Mouse (Mus musculus) intestine, embryonic 16.5 days (tissue): Measurements from ENCODE around the gene Aagab. TPM values are rescaled to one million over a fixed set of nuclear protein-coding genes. Genes with fewer than 3 reads are reported as not detected.

Experiments used
- ATAC-seq: fragments of 200-750 bp; cut with Nextera tagmentation; 2 replicates; pipeline ENCODE4 v1.8.0; 2017; ENCODE audit warnings: moderate TSS enrichment, moderate library complexity
- H3K27ac ChIP-seq: fragments of 300-500 bp; sonication (generic); 2 replicates; pipeline ENCODE4 v1.5.1; 2014; ENCODE audit warnings: mild to moderate bottlenecking, low read length
- H3K27me3 ChIP-seq: fragments of 300-500 bp; sonication (generic); replicated peaks from 2 replicates; pipeline ENCODE4 v1.6.1; 2014; ENCODE audit warnings: low read length, control low read depth, mixed read lengths; ENCODE audit not compliant: control insufficient read depth, insufficient read depth
- H3K36me3 ChIP-seq: fragments of 300-500 bp; sonication (generic); 2 replicates; pipeline ENCODE4 v1.6.1; 2014; ENCODE audit warnings: low read length, control low read depth; ENCODE audit not compliant: control insufficient read depth, insufficient read depth
- H3K4me1 ChIP-seq: fragments of 300-500 bp; sonication (generic); 2 replicates; pipeline ENCODE4 v1.6.1; 2014; ENCODE audit warnings: low read length, control low read depth, mixed read lengths; ENCODE audit not compliant: control insufficient read depth, insufficient read depth
- H3K4me2 ChIP-seq: fragments of 300-500 bp; sonication (generic); 2 replicates; pipeline ENCODE4 v1.6.1; 2014; ENCODE audit warnings: low read depth, low read length, control low read depth
- H3K4me3 ChIP-seq: fragments of 300-500 bp; sonication (generic); 2 replicates; pipeline ENCODE4 v1.5.1; 2014; ENCODE audit warnings: mild to moderate bottlenecking, low read length
- H3K9ac ChIP-seq: fragments of 300-500 bp; sonication (generic); 2 replicates; pipeline ENCODE4 v1.6.1; 2014; ENCODE audit warnings: low read depth, low read length
- H3K9me3 ChIP-seq: fragments of 300-500 bp; sonication (generic); 2 replicates; pipeline ENCODE4 v1.6.1; 2016; ENCODE audit warnings: low read length, control low read depth; ENCODE audit not compliant: control insufficient read depth
- WGBS: fragments of 180-500 bp; shearing (Covaris S2); extraction: QIAGEN DNeasy Blood & Tissue Kit; methylation state at CpG from one replicate; pipeline ENCODE4 v1.1.7; 2014; 5-methylcytosine and 5-hydroxymethylcytosine counted together
- polyA plus RNA-seq: library from polyadenylated mRNA; unstranded; fragments of >200 nt; fragmentation: Nextera tagmentation; extraction: Ambion mirVana; gene quantifications from 2 replicates; pipeline ENCODE4 v1.2.1, GENCODE M21; 2015

Gene Aagab
- polyA plus RNA-seq, 1 experiment from 2014 or later: 27.8 TPM

DNA sequence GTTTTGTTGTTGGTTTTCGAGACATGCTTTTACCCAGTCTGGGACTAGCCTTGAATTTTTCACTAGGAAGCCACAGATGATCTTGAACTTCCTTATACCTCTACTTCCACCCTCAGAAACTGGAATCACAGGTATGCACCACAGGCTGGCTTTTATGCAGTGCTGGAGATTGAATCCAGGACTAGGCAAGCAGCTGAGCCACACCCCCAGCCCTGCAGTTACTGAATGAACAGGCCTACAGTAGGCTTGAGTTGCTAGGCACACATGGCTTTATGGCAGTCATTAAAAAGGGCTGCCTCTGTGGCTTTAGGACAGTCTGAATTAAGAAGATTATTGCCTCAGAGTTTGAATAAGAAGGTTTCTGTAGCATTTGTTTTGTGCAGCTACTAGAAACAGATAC lies 7.4 kb upstream of the Aagab start:
- no peak overlapping the region for H3K4me2 ChIP-seq
- no peaks in the 10 kb centered on the region for H3K27me3 ChIP-seq
- no peaks in the 10 kb centered on the region for H3K36me3 ChIP-seq
- 83% methylated on average over 1 of the region's 1 CpGs for WGBS
- H3K9me3 ChIP-seq: no peaks in the 10 kb centered on the region
- no peaks in the 10 kb centered on the region for H3K4me1 ChIP-seq
- no peak overlapping the region for H3K4me3 ChIP-seq
- peak; percentile 88 for ATAC-seq
- H3K9ac ChIP-seq: no peak overlapping the region
- H3K27ac ChIP-seq: no peak overlapping the region

DNA sequence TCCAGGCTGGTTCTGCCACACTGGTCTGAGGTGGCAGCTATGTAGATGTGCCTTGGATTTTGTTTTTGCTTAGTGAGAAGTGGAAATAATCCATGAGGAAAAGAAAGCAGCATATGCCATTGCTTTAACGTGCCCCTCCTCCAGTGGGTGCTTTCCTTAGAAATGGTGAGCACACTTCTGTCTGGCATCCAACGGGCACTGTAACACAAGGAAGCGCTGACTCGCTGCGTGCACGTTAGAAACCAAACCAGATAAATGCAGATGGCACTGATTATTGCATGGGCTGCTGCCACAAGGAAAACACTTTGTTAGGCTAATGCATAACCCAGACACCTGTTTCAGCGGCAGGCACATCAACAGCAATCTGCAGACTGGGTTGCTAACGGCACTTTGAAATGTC lies 6.8 kb upstream of the Aagab start:
- Histone ChIP-seq H3K9ac (no peak overlapping the region), H3K27me3 (no peaks in the 10 kb centered on the region), H3K4me3 (no peak overlapping the region), H3K4me1 (no peaks in the 10 kb centered on the region), H3K36me3 (no peaks in the 10 kb centered on the region), H3K9me3 (no peaks in the 10 kb centered on the region), H3K4me2 (no peak overlapping the region), H3K27ac (no peak overlapping the region)
- ATAC-seq: no peak
- WGBS: 79% methylated on average over 8 of the region's 8 CpGs

DNA sequence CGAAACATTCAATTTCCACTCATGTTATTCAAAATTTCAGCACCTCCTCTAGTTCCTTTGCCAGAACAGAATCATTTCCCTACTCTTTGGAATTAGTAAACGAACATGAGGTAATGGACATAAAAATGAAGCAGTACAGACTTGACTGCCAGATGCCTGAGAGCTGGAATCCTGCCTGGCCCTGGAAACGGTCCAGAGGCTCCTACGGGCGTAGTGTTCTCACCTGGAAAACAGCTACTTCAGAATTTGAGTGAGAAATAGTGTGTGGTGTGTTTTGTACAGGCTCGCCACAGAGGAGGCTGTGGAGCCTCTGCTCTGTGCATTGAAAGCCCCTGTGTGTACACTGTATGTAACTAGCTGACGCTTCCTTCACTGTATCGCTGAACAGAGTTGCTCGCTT lies 5.8 kb upstream of the Aagab start:
- H3K9ac ChIP-seq: no peak overlapping the region
- no peak overlapping the region for H3K4me2 ChIP-seq
- no peaks in the 10 kb centered on the region for H3K9me3 ChIP-seq
- no peak overlapping the region for H3K4me3 ChIP-seq
- WGBS: 65% methylated on average over 9 of the region's 9 CpGs
- no peaks in the 10 kb centered on the region for H3K36me3 ChIP-seq
- no peak for ATAC-seq
- H3K27ac ChIP-seq: no peak overlapping the region
- H3K27me3 ChIP-seq: no peaks in the 10 kb centered on the region
- H3K4me1 ChIP-seq: no peaks in the 10 kb centered on the region

DNA sequence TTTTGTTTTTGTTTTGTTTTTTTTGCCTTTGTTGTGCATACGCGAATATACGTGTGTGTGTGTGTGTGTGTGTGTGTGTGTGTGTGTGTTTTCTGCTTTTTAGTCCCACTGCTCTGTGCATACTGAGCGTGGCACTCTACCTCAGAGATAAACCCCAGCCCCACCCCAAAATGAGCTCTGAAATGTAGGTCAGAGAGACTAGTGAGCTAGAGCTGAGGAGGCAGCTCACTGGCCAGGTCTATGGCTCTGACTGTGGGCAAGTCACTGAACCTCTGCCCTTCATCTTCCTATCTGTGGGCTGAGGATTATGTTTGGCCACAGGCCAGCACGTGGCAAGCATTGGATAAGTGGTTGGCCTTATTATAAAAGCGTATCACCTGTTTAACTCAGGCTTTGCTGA lies 1.4 kb downstream of the Aagab start:
- H3K27me3 ChIP-seq: no peaks in the 10 kb centered on the region
- no peak overlapping the region for H3K27ac ChIP-seq
- peaks cover 11% of the 10 kb centered on the region for H3K4me1 ChIP-seq
- H3K4me3 ChIP-seq: no peak overlapping the region
- H3K4me2 ChIP-seq: peak overlapping the region; percentile 54
- ATAC-seq: peak; percentile 43; the same call in 1 of the 2 replicates
- H3K9me3 ChIP-seq: no peaks in the 10 kb centered on the region
- no peak overlapping the region for H3K9ac ChIP-seq
- 48% methylated on average over 6 of the region's 6 CpGs for WGBS
- H3K36me3 ChIP-seq: no peaks in the 10 kb centered on the region

DNA sequence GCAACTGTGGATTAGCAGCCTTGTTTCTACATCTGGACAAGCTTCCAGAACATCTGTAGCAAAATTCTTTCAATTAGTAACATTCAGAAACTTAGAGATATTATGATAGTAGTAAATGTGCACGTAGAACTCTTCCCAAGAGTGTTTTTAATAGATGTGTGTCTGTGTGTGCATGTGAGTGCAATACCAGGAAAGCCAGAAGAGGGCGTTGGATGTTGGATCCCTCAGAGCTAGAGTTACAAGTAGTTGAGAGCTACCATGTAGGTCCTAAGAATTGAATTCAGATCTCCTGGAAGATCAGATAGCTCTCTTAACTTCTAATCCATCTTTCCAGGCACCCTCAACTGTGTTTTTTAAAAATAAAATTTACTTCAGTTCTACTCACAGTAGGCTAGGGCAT lies 4.1 kb downstream of the Aagab start:
- Histone ChIP-seq H3K27me3 (no peaks in the 10 kb centered on the region), H3K4me2 (no peak overlapping the region), H3K27ac (no peak overlapping the region), H3K4me3 (no peak overlapping the region), H3K4me1 (peaks cover 21% of the 10 kb centered on the region), H3K36me3 (no peaks in the 10 kb centered on the region), H3K9me3 (no peaks in the 10 kb centered on the region), H3K9ac (no peak overlapping the region)
- 72% methylated on average over 2 of the region's 2 CpGs for WGBS
- no peak for ATAC-seq

DNA sequence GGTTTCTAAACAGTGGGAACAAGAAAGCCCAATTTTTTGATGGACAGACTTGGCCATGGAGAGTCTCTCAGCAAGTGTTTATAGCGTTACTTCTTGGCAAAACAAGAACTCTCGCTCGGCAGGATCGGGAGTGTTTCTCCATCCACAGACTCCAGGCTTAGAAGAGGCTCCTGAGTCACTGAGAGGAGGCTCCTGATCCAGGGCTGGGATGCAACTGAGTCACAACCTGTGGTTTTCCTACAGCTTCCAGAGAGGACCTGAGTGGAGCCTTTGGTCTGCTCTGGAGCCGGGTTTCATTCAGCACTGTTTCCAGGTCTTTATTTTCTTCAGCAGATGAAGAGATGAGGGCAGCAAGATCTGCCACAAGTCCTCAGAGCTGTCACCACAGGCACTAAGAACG lies 5.5 kb downstream of the Aagab start:
- Histone ChIP-seq H3K36me3 (no peaks in the 10 kb centered on the region), H3K4me1 (peaks cover 29% of the 10 kb centered on the region), H3K4me3 (no peak overlapping the region), H3K4me2 (no peak overlapping the region), H3K27ac (no peak overlapping the region), H3K9me3 (no peaks in the 10 kb centered on the region), H3K27me3 (no peaks in the 10 kb centered on the region), H3K9ac (no peak overlapping the region)
- 82% methylated on average over 6 of the region's 6 CpGs for WGBS
- no peak for ATAC-seq

DNA sequence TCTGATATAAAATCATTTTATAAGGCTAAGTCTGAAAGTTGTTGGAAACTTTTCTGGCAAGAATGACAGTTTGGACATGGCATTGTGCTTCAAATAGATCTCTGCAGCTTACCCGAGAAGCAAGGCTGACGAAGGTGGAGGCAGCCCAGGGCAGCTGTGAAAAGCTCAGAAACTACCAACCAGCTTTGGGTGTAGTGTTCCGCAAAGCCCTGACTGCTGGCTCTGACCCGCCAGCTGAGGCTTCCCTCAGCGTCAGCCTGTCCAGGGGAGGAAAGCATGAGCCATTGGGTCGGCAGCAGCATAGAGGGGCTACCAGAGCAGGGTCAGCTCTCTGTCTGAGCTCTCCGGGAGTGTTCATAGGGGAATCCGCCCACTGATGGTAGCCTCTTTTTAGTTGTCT lies 6.8 kb downstream of the Aagab start:
- Histone ChIP-seq H3K27ac (no peak overlapping the region), H3K9me3 (no peaks in the 10 kb centered on the region), H3K4me2 (no peak overlapping the region), H3K36me3 (no peaks in the 10 kb centered on the region), H3K9ac (no peak overlapping the region), H3K4me1 (peaks cover 30% of the 10 kb centered on the region), H3K4me3 (no peak overlapping the region), H3K27me3 (no peaks in the 10 kb centered on the region)
- no peak for ATAC-seq
- WGBS: 73% methylated on average over 8 of the region's 8 CpGs

DNA sequence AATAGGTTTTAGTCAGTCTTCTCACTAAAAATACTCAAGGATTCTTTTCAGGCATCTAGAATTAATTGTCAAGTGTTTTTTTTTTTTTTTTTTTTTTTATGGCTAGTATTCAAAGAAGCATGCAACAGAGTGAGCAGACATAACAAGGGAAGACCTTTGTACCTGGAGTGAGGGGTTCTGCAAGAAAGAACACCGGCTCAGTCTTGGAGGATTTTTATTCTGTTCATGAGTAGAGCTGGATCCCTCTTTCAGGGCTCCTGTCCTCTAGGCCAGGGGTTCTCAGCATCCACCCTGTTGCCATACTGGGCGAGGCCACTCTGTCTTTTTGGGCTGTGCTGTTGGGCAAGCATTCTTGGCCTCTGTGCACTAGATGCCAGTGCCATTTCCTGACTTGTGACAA lies 7.3 kb downstream of the Aagab start:
- Histone ChIP-seq H3K4me2 (no peak overlapping the region), H3K9ac (no peak overlapping the region), H3K4me1 (peaks cover 34% of the 10 kb centered on the region), H3K27me3 (no peaks in the 10 kb centered on the region), H3K9me3 (no peaks in the 10 kb centered on the region), H3K4me3 (no peak overlapping the region), H3K36me3 (no peaks in the 10 kb centered on the region), H3K27ac (no peak overlapping the region)
- no peak for ATAC-seq
- WGBS: 77% methylated on average over 2 of the region's 2 CpGs

DNA sequence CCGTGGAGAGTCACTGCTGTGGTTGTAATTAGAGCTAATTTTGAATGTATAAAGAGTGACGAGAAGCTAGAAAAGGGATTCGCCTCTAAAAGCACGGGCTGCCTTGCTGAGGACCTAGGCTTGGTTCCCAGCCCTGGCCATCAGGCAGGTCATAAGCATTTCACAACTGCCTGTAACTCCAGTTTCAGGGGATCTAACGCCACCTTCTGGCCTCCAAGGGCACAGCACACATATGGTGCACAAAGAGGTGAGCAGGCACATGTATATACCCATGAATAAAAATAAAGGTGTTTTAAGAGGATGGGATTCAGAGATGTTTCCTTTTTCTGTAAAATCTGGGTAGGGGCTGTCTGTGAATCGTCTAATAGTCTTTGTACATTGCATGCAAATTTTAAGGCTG lies 7.8 kb downstream of the Aagab start:
- H3K9me3 ChIP-seq: no peaks in the 10 kb centered on the region
- WGBS: 85% methylated on average over 6 of the region's 6 CpGs
- no peaks in the 10 kb centered on the region for H3K36me3 ChIP-seq
- no peaks in the 10 kb centered on the region for H3K27me3 ChIP-seq
- ATAC-seq: no peak
- H3K27ac ChIP-seq: no peak overlapping the region
- no peak overlapping the region for H3K4me3 ChIP-seq
- H3K4me2 ChIP-seq: no peak overlapping the region
- no peak overlapping the region for H3K9ac ChIP-seq
- H3K4me1 ChIP-seq: peaks cover 35% of the 10 kb centered on the region

DNA sequence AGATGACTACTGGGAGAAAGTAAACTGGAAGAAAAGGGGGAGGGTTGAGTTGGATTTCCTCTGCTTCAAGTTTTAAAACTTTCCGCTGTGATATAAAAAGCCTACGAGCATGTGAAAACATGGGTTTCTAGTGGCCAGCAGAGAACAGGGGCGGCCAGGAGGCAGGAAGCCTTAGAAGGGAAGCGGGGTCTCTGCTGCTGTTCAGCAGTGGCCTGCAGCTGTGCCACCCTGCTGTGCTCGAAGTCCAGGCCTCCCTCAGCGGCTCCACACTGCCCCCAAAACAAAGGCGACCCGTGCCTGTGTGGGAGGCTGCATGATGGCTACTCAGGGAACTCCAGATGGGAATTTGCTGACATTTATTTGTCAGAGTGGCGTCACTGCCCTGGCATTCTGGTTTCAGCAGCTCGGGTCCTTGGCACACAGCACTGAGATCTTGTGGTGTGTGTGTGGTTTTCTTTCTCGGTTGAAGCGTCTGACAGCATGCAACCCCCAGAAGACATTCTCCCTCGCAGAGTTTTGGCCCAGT lies 8.4 kb downstream of the Aagab start:
- Histone ChIP-seq H3K9me3 (no peaks in the 10 kb centered on the region), H3K36me3 (no peaks in the 10 kb centered on the region), H3K27me3 (no peaks in the 10 kb centered on the region), H3K4me1 (peaks cover 35% of the 10 kb centered on the region), H3K9ac (peak overlapping the region; percentile 40; the same call in 1 of the 2 replicates), H3K4me3 (no peak overlapping the region), H3K27ac (no peak overlapping the region), H3K4me2 (no peak overlapping the region)
- ATAC-seq: no peak
- 48% methylated on average over 13 of the region's 13 CpGs for WGBS
